Mouse (Mus musculus) retina, postnatal 7 days (tissue): Measurements from ENCODE around the gene 1700011L22Rik.

Experiments
- DNase-seq: peaks from one replicate; pipeline ENCODE4 v3.0.0-alpha.2; 2012; ENCODE audit warnings: low read depth, low spot score

The 1700011L22Rik gene

GRCm38 (mm10) chr8:79248470-79248869, at the start of gene 1700011L22Rik:
Gene 1700011L22Rik, minus strand, starts transcription at chr8:79248570.
- DNase-seq: no peak

GRCm38 (mm10) chr8:79297763-79298162, 49.4 kb upstream of the 1700011L22Rik start:
- peak; percentile 66 for DNase-seq

GRCm38 (mm10) chr8:79295276-79296105, 47.1 kb upstream of the 1700011L22Rik start:
- DNase-seq: no peak

- DNase-seq: peak; percentile 95
These were observed 46.4 kb upstream of the 1700011L22Rik start, which contains the start of gene Mmaa for GRCm38 (mm10) chr8:79294610-79295275. Gene Mmaa, minus strand, starts transcription at chr8:79294937.

GRCm38 (mm10) chr8:79293841-79294240, 45.5 kb upstream of the 1700011L22Rik start:
- no peak for DNase-seq

GRCm38 (mm10) chr8:79292712-79293264, 44.4 kb upstream of the 1700011L22Rik start:
- DNase-seq: no peak

GRCm38 (mm10) chr8:79289592-79289991, 41.2 kb upstream of the 1700011L22Rik start:
- no peak for DNase-seq

GRCm38 (mm10) chr8:79288681-79289080, 40.3 kb upstream of the 1700011L22Rik start:
- DNase-seq: no peak

GRCm38 (mm10) chr8:79288250-79288649, 39.9 kb upstream of the 1700011L22Rik start:
- DNase-seq: no peak

GRCm38 (mm10) chr8:79286424-79286823, 38.1 kb upstream of the 1700011L22Rik start:
- no peak for DNase-seq

GRCm38 (mm10) chr8:79284626-79285025, 36.3 kb upstream of the 1700011L22Rik start:
- DNase-seq: no peak

GRCm38 (mm10) chr8:79281376-79281890, 33.1 kb upstream of the 1700011L22Rik start:
- no peak for DNase-seq

GRCm38 (mm10) chr8:79277264-79277870, 29.0 kb upstream of the 1700011L22Rik start:
- DNase-seq: no peak

GRCm38 (mm10) chr8:79274940-79275339, 26.6 kb upstream of the 1700011L22Rik start:
- no peak for DNase-seq

GRCm38 (mm10) chr8:79273776-79274175, 25.4 kb upstream of the 1700011L22Rik start:
- DNase-seq: no peak

- DNase-seq: no peak
These were observed 24.3 kb upstream of the 1700011L22Rik start for GRCm38 (mm10) chr8:79272676-79273075.

- no peak for DNase-seq
These were observed 20.6 kb upstream of the 1700011L22Rik start for GRCm38 (mm10) chr8:79268921-79269320.

GRCm38 (mm10) chr8:79261920-79262319, 13.6 kb upstream of the 1700011L22Rik start:
- no peak for DNase-seq

- DNase-seq: no peak
These were observed 7.8 kb upstream of the 1700011L22Rik start for GRCm38 (mm10) chr8:79256076-79256705.

- no peak for DNase-seq
These were observed 5.4 kb upstream of the 1700011L22Rik start for GRCm38 (mm10) chr8:79253742-79254141.

GRCm38 (mm10) chr8:79243422-79243821, 4.9 kb downstream of the 1700011L22Rik start:
- DNase-seq: no peak
